Mouse (Mus musculus): ENCODE results near the gene Igsf9.

Gene Igsf9

GRCm38 (mm10) chr1:172481540-172482280 is at the start of gene Igsf9:
Igsf9 (plus strand) TSS chr1:172481788.
- peak; percentile 94 for DNase-seq (ENCODE audit: extremely low spot score, low spot score)

DNA sequence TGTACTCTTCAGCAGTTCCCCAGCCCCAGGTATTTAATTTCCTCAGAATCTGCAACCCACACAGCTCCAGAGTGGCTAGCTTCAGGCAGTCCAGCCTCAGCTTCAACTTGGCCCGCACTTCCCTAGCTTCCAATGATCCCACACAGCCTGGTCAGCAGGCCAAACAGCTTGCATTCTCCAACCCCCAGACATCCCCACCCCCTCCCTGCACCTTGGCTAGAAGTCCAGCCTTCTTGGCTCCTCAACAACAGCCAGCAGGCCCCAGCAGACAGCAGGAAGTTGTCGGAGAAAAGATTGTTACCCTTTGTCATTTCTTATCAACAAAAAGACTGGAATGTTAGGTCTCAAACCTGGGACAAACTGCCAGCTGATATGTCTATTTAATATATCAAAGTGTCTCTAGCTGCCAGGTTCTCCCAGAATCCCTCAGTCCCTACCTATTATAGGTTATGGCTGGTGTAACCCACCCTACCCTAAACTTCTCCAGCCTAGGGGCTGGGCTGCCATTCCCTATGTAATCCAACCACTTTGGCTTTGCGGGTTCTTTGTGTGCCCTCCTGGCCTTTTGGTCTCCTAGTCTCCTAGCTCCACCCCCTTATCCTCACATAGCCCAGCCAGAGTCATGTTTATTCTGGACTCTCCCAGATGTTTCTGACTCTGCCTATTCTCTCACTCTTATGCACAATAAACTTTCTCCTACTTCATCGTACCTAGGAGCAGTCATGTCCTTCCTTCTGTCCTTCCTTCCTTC is 49.6 kb upstream of the Igsf9 start:
- DNase-seq (ENCODE audit: extremely low spot score, low spot score), result no peak

DNA sequence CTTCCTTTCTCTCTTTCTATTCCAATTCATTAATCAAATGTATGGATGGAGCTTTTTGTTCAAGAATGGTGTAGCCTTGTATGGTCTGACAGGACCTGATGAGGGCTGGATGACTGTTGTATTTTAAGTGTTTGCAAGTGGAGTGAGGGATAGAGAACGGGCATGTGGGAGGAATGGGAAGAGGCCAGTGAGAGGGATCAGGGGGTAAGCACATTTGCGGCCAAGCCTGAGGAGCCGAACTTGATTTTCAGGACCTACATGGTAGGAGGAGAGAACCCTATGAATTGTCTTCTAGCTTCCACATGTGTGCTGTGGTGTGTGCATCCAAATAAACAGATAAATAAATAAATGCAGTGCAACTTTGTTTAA is 49.0 kb upstream of the Igsf9 start:
- DNase-seq (ENCODE audit: extremely low spot score, low spot score), result no peak

DNA sequence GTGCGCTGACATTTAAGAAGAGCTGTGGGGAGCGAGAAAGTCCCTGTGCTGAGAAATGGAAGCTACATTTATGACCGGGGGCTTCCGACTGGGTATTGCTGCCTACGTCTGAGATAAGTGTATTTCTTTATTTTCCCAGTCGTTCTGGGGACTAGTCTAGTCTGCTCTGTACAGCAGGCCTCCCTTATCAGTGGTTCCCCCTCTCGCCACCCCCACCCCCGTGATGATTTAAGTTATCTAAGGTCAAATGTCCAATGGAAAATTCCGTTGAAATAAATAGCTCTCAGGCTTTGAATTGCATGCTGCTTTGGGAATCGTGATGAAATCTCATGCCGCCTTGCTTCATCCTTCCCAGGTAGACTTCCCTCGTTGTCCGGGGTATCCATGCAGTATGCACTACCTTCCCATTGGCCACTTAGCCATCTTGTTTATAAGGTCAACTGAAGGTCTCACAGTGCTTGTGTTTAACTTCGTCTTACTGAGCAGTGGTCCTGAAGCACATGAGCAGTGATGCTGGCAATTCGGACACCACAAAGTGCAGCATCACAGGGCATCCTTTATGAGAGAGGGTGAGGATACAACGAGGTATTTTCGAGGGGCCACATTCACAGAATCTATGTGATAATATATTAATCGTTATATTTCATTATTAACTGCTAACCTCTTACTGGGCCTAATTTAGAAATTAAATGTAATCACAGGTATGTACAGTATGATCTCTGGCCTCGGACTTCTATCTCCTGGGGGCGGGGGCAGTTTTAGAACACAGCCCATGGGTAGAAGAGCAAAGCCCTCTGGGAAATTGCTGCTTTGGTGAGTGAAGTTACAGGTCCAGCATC is 48.4 kb upstream of the Igsf9 start:
- no peak for DNase-seq (ENCODE audit: extremely low spot score, low spot score)

- DNase-seq (ENCODE audit: extremely low spot score, low spot score), result no peak
These were observed 47.8 kb upstream of the Igsf9 start for GRCm38 (mm10) chr1:172433851-172434165.

DNA sequence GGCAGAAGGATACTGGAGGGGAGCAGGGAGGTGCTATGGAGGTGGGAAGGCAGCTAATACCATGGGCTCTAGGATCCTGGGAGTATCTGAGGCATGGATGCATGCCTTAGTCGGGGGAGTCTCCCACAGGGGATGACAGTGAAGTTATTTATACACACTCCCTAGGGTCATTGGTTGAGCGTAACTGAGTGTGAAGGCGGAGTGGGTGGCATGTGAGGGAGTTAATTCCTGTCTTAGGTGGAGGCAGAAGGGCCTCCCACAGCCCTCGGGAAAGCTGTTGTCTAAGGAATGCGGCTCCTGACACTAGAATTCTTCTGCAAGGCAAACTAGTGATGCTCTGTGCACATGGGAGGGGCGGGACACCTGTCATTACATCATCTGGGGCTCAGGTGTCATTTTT is 44.8 kb upstream of the Igsf9 start:
- no peak for DNase-seq (ENCODE audit: extremely low spot score, low spot score)

GRCm38 (mm10) chr1:172438621-172439020 is 43.0 kb upstream of the Igsf9 start:
- DNase-seq (ENCODE audit: extremely low spot score, low spot score), result no peak

- no peak for DNase-seq (ENCODE audit: extremely low spot score, low spot score)
These were observed 41.1 kb upstream of the Igsf9 start for GRCm38 (mm10) chr1:172440521-172440920.

DNA sequence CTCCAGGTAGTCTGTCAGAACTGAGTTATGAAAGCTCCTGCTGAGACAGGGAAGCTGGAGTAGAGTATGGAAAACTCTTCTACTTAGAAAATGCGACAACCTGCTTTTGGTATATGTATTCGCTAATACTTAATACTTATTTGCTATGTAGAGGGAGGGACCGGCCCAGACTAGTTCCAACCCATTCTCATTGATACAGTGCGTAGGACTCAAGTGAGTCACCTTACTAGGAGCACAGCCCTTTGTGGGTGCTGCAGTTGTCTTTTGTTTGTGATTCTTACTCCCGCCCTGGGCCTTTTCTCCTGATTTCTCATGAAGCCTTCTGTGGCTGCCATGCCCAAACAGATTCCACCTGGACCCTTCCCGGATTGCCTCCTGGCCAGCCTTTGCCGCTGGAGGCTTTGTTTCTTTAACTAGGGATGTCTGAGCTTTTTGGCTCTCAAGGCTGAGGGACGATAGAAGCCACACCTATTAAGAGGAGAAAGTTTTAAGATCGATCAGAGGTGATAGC is 39.6 kb upstream of the Igsf9 start:
- DNase-seq (ENCODE audit: extremely low spot score, low spot score), result no peak

DNA sequence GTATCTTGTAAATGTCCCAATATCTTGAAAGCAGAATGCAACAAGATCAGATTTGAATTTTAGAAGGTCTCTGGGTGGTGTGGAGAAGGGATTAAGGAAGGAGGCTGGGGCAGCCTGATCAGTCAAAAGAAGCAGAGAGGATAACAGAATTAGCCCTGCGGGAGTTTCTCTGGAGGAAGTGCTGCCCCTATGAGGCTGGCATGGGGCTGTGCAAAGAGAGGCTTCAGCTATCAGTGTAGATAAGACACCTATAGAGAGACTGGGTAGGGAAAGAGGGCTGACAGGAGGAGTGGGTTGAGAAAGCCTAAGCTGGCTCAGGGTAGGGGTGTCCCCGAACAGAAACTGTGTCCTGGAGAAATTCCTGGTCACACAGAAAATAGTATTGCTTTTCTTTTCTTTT is 31.4 kb upstream of the Igsf9 start:
- no peak for DNase-seq (ENCODE audit: extremely low spot score, low spot score)

DNA sequence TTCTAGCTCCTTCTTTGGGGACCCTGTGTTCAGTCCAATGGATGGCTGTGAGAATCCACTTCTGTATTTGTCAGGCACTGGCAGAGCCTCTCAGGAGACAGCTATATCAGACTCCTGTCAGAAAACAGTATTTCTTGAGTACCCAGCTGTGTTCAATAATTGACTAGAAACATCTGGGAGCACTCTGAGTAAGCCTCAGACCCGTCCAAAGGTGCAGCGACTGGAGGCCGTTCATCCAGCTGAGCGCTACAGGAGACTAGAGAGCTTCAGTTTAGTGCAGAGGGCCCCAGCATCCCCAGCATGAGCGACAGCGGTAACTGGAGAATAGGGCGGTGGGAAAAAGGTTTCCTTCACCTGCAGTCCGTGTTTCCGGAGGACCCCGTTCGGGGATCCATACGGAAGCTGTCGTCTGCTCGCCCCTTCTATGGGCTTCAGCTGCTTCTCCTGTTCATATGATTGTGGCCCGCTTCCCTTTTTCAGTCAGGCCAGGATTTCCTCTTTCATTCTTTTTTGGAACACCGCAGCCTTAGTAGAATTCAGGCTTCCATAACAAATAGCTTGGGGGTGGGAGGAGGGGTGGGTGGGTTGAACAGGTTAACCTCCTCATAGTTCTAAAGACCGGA is 30.6 kb upstream of the Igsf9 start:
- DNase-seq (ENCODE audit: extremely low spot score, low spot score), result no peak

DNA sequence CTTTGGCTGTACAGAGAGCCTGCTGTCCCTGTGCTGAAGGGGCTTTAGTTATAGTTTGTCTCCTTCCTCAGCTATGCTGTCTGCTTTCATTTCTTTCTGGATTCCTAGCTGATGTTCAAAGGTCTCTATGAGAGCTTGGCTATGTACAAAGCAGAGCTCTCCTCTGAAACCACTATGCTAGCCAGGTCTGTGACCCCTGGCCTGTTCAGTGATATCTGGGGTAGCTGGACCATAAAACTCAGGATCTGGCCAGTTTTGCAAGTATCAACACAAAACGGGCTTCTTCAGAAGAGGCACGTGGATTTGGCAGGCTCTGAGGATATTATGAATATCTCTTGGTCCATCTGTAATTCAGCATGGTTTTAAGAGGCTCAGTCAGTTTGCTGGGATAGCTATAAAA is 28.7 kb upstream of the Igsf9 start:
- DNase-seq (ENCODE audit: extremely low spot score, low spot score), result no peak

DNA sequence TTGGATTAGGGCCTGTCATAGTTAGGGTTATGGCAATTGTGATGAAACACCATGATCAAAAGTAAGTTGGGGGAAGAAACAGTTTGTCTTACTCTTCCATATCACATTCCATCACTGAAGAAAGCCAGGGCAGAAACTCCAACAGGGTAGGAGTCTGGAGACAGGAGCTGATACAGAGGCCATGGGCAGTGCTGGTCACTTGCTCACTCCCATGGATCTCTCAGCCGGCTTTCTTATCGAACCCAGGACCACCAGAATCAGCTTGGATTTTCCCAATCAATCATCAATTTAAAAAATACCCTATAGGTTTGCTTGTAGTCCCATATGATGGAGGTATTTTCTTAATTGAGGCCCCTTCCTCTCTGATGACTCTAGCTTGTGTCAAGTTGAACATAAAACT is 27.8 kb upstream of the Igsf9 start:
- DNase-seq (ENCODE audit: extremely low spot score, low spot score), result no peak

GRCm38 (mm10) chr1:172455416-172455815 is 26.2 kb upstream of the Igsf9 start:
- no peak for DNase-seq (ENCODE audit: extremely low spot score, low spot score)

DNA sequence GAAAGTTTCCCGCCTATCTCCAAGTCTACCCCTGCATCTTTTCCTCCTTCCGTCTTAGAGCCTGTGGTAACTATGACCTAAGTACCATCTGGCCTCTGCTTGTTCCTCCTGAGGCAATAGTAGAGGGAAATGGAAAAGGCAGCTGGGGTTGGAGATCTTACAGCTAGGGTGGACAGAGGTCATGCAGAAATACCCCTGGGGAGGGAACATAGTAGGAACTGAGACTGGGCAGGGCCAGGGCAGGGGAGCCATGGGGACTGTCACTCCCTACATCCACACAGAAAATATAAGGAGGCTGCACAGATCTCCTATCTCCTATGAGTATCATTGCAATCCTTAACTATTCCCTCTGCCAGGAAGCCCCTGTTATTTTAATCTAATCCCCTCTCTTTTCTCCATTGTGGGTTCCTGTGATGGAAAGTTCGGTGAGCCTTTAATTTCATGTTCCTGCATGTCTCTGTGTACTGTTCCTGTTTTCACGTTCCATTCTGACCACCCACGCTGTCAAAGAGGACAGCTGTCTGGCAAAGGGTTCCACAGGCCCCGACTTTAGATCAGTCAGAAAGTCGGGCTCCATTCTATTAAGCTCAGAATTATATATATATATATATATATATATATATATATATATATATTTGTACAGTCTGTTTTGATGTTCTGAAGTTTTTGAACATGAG is 25.4 kb upstream of the Igsf9 start:
- no peak for DNase-seq (ENCODE audit: extremely low spot score, low spot score)

DNA sequence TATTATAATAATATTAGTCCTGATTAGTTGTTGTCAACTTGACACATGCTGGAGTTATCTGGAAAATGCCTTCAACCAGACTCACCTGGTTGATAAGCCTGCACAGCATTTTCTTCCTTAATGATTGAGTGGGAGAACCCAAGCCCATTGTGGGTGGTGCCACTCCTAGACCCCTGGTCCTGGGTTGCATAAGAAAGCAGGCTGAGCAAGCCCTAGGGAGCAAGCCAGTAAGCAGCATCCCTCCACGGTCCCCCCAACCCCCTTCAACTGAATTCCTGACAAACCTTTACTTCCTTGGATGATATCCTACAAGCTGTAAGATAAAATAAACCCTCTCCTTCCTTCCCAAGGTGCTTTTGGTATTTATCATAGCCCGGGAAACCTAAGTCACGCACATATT is 24.4 kb upstream of the Igsf9 start:
- no peak for DNase-seq (ENCODE audit: extremely low spot score, low spot score)

DNA sequence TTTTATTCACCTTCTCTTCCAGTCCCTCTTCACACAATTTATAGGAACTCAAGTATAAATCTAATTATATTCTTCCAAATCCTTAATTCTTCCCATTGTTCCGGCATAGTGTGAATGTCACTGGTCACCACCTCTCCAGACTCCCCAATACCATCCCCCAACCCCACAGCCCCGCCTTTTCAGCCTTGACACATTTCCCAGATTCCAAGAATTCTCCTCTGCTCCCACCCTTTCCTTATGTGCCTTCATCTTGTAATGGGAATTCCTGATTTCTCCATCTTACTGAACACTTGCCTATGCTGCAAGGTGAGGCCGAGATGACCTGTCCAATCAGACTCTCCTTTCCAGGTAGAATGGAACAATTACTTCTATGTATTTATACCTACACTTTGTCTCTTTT is 23.5 kb upstream of the Igsf9 start:
- no peak for DNase-seq (ENCODE audit: extremely low spot score, low spot score)

- DNase-seq (ENCODE audit: extremely low spot score, low spot score), result no peak
These were observed 20.0 kb upstream of the Igsf9 start for GRCm38 (mm10) chr1:172461602-172462001.

DNA sequence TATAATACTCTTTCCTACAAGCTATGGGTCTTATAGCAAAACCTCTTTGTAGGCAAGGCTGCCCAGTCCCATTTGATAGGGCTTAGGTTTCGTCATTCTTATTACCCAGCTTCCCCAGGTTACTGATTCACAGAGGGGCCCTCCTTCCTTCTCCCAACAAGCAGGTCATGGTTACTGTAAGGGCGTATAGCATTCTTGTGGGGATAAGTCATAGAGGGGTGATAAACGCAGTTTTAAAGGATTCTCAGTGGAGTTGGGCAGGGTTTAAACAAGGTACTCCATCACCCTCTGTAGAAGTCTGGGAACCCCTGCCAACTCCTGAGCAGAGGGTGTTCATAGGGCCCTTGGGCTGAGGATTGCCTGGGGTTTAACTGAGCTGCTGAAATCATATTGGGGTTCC is 19.1 kb upstream of the Igsf9 start:
- no peak for DNase-seq (ENCODE audit: extremely low spot score, low spot score)

DNA sequence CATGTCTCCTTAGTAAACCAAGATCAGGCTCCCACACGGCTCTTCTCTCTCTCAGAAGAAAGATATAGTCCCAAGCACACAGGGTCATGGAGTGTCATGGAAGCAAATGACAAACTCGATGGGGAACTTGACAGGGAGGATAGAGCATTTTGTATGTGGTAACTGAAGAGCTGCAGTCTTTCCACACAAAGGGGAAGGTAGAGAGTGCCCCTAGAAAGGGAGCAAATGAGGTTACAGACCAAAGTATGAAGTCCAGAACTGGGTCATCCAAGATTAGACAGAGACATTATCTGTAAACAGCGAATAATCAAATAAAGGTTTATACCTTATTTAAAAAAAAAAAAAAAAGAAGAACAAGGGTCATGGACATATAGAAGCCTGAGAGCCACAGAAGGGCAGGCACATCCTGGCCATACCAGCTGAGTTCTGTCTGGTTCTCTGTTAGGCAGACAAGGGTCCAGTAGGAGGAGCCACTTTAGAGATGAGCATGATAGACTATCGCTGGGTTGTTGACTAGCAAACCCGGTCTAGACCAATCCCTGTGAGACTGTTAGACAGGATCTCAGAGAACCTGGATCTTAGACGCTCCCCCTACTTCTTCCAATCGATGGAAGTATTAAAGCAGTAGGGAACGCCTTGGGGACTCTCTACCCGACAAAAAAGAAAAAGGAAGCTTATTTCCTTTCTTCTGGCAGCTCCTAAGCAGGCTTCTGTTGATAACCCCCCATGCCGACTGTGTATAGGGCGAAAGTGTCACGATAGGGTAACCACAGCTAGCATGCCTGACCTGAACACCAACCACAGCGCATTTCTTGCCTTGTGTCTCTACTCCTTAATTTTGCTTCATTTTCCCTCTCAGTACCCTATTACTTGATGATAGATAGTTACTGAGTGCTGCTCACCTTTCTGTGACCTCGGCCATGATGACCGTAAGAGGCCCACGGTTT is 17.9 kb upstream of the Igsf9 start:
- DNase-seq (ENCODE audit: extremely low spot score, low spot score), result no peak

Measured in neural tube, embryonic 10.5 days (tissue).